Mouse (Mus musculus) activated CD4-positive, CD25-positive, alpha-beta regulatory T cell, adult 4 months (primary cell): ENCODE measurements around the gene Nfat5. TPM values are rescaled to one million over a fixed set of nuclear protein-coding genes. Genes with fewer than 3 reads are reported as not detected.
A peak's percentile ranks its signal among the peaks of the same experiment; 100 is the strongest.

Experiments
- ATAC-seq: one replicate; pipeline ENCODE4 v1.8.0; 2017
- polyA plus RNA-seq, 2 experiments: library from polyadenylated mRNA; unstranded; fragments of 100-300 nt; shearing (Covaris generic); gene quantifications; one replicate each; pipeline ENCODE4 v1.2.1; 2017

Nfat5 gene
- polyA plus RNA-seq, 2 experiments from 2014 or later: 13.4 to 16.4 TPM

- no peak for ATAC-seq
Observed at GRCm38 (mm10) chr8:107292119-107292927, 947 bp upstream of the Nfat5 start.

DNA sequence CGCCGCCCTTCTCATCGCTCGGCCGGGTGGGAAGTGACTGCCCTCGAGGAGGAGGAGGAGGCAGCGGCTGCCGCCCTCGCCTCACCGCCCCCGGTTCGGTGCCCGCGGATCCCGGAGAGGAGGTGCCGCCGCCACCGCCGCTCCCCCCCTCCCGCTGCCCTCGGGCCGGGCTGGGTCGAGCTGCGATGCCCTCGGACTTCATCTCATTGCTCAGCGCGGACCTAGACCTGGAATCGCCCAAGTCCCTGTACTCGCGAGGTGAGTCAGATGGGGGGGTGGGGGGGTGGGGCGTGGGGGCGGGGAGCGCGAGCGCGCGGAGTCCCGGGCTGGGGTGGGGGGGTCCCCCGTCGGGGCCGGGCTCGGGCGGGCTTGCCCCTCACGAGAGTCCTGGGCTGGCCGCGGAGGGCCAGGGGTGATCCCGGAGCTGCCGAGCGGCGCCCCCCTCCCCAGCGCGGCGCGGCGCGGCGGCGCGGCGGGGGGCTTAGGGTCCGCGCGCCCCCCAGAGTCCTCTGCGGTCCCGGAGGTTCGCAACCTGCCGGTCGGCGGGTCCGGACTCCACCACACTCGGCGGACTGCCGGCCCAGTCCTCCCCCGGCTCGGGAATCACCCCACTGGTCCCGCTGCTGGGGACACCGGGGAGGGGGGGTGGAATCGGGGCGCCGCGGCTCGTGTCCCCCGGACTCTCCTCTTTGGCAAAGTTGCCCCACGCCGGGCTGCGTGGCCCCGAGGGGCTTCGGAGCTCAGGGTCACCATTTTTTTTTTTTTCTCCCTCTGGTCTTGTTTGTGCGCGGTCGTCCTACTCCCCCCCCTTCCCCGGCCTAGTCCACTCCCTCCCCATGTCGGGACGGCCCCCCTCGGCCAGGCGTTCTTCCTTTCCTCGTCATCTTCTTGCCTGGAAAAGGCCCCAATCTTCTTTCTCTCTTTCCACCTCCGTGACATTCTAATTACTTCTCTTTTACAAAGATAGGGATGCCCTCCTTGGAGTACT, 665 bp downstream of the Nfat5 start:
- peak; percentile 18 for ATAC-seq

DNA sequence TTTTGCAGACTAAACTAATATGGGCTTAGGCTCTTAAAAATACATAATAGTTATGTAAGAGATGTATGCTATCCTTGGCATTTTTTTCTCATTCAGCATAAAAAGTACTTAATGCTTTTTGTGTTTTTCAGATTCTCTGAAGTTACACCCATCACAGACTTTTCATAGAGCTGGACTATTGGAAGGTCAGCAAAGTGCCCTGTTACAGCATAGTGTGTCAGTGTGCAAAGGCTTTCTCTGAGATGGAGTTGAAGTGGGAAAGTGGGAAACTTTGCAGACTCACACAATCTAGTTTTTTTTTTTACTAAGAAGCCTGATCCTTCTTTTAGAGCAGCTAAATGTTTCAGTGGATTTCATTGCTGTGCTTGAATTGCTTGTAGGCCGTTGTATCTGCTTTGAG, 2.2 kb downstream of the Nfat5 start:
- ATAC-seq: no peak

DNA sequence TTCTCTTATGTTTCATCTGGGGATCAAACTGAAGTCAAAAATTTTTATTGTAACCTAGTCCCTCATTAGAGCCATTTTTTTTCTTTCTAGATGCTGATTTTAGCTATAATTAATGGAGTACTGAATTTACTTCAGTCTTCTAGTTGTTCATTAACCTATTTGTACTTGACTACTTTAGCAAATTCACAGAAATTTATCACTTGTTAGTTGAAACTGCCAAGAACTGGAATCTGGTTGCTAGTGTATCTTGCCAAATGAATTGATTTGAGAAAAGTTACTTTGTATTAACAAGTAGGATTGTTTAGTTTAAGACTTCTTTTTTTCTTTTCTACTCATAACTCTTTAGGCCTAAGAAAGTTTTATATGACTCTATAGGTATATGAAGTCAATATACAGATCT, 18.6 kb downstream of the Nfat5 start:
- no peak for ATAC-seq

DNA sequence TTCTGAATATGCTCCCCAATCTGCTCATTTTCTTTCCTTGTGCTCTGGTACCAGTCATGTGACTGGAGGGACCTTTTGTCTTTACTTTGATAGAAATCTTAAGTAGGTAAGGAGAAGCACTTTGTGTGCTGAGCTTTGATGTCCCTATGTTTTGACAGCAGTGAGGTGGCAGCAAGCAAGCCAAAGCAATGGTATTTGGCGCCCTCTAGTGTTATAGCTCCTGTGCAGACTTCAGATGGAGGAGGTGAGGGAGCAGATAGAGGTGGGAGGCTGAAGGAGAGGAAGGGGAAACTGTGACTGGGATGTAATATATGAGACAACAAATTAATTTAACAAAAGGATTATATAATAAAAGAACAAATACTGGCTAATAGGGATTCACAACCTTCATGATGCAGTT, 30.9 kb downstream of the Nfat5 start:
- peak; percentile 95 for ATAC-seq

DNA sequence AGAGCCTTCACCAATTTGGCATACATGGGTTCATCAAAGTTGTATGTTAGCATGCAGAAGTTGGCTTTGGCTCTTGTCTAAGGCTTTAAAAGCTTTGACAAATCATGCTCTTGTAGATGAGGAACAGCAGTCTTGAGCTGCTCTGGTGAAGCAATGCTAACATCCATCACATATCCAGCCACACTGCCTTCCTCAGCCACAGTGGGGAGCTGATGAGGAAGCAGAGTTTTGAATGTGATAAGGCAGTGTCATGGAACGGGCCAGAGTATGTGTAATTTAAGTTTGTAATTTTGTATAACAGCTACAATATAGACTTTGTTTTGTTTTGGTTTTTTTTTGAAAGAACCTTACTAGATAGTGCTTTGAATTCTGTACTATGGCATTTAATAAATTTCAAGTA, 36.3 kb downstream of the Nfat5 start:
- ATAC-seq: no peak

DNA sequence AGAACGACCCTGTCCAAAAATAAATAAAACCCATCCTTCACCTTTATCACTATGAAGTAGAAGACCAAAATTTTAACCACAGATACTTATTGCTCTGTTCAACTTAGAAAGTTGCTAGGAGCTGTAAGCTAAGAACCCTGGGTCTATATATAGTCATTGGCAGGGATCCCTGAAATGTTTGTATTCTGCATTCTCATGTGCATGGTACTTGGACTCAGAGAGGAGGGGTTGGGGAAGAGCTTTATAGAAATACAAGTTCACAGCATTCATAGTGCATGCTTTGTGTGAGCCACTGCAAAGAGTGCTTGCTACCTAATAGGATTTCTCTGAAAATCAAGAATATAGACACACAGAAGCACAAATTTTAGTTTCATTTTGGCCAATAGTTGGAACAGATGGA, 43.2 kb downstream of the Nfat5 start:
- ATAC-seq: no peak

GRCm38 (mm10) chr8:107370311-107370710, 77.0 kb downstream of the Nfat5 start:
- ATAC-seq: no peak

GRCm38 (mm10) chr8:107377346-107377745, 84.1 kb downstream of the Nfat5 start:
- ATAC-seq: no peak

GRCm38 (mm10) chr8:107380734-107381133, 87.5 kb downstream of the Nfat5 start:
- no peak for ATAC-seq

GRCm38 (mm10) chr8:107381666-107382065, 88.4 kb downstream of the Nfat5 start:
- ATAC-seq: no peak

DNA sequence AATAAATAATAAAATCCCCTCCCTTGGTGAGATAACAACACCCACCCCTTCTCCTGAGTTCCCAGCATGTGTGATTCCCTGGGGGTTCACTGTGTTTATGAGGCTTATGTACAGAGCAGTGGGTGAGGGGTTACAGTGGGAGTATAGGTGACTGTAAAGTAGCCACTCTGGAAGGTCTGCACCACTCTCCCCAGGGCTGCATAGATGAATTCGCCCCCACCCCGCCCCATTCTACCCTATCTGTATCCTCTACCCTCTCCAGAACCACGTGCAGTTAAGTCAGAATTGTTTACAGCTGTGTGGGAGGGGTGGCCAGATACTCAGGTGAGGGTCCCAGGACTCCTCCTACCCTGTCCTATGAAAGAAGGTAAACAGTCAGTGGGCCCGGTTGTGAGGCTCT, 89.6 kb downstream of the Nfat5 start:
- ATAC-seq: no peak

DNA sequence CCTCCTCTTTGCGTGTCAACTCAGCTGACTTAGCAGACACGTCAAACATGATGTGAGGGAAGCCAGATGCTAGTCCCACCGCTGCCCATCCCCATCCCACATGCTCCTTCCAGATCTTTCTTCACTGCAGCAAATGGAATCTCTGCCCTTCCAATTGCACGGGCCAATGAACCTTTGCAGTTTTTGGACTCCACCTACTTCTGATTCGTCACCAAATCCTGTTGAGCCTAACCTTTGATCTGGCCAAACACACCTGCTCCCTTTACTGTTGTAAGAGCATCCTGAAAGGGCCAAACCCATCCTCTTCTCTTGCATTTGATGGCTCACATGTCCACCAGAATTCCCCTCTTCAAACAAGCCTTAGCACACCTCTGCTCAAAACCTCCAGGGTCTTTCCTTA, 91.4 kb downstream of the Nfat5 start:
- no peak for ATAC-seq

DNA sequence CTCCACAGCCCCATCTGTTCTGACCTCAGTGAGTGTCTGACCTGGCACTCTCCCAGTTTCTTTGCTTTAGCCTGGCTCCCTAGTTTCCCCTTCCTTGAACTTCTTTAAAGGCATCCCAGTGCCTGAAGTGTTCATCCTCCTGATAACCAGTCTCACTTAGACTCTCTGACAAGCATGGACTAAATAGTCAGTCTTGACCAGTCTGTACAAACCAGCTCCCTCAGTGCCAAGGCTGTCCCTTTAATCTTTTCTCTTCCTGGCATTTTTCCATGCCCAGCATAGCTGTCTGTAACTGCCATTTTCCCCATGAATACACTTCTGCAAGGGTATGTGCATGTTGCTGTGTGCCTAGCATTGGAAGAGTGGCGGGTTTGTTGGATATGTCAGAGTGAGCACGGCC, 91.8 kb downstream of the Nfat5 start:
- ATAC-seq: no peak

DNA sequence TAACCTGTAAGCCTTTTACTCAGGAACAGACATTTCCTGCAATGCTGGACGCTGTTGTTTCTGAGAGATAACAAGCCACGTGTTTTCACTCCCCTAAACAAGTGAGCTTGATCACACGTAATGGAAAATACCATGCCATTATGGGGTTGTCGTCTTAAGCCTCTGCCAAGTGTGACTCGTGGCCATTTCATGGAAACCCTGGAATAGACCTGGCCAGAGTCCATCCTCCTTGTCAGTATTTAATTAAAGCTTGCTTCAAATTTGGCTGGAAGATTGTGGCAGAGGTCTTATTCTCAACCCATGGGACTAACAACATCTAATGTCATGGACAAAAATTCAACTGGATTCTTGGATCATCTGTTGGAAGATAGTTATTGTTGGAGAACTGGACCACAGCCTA, 92.9 kb downstream of the Nfat5 start:
- no peak for ATAC-seq

- no peak for ATAC-seq
Observed at GRCm38 (mm10) chr8:107386642-107387041, 93.4 kb downstream of the Nfat5 start.

DNA sequence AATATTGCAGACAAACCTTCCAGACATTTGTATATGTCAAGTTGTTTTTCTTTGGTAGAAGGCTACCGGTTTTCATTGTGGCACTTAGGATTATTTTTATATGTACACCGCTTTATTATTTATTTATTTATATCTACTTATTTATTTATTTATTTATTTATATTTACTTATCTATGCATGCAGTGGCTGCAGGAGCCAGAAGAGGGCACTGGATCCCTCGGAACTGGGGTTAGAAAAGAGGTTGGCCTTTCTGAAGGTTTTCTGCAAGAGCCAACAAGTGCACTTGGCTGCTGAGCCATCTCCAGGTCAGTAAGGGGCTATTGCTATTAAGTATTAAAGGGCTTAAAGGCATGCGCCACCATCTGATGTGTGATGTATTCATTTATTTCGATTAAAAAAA, 94.6 kb downstream of the Nfat5 start:
- no peak for ATAC-seq

GRCm38 (mm10) chr8:107389557-107389956, 96.3 kb downstream of the Nfat5 start:
- no peak for ATAC-seq

GRCm38 (mm10) chr8:107390476-107391135, 97.3 kb downstream of the Nfat5 start:
- ATAC-seq: no peak

- no peak for ATAC-seq
Observed at GRCm38 (mm10) chr8:107391136-107391516, 97.9 kb downstream of the Nfat5 start.

DNA sequence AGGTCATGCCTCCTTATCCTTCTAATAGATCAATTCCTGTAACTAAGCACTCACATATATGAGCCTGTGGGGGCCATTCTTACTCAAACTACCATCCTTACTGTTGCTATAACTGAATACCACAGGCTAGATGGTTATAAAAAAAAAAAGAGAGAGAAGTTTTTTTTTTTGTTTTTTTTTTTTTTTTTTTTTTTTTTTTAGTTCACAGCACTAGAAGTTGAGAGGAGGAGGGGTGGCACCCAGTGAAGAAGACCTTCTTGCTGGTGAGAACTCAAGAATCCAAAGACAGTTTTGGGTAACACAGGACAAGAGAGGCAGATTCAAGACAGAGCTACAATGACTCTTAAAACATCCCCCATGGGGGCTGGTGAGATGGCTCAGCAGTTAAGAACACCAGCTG, 102.1 kb downstream of the Nfat5 start:
- ATAC-seq: no peak

DNA sequence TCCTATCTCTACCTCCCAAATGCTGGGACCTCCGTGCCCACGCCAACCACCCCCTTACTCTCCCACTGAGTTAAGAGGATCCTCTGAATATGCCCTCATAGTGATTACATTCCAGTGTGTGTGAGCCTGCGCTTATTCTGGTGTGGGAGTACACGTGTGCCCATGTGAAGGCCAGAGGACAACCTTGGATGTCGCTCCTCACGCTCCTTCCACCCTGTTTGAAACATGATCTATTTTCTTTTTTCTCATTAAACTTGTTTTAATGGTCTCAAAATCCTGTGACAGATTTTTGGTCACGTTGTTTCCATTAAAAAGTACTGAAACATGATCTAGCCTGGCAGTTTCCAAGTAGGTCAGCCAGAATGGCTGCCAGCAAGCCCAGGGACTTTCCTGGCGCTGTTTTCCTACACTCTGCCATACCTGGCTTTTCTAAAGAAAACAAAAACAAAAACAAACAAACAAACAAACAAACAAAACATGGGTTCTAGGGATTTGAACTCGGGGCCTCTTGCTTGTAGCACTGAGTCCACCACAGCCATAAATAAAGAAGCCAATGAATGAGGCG, 102.9 kb downstream of the Nfat5 start:
- no peak for ATAC-seq

DNA sequence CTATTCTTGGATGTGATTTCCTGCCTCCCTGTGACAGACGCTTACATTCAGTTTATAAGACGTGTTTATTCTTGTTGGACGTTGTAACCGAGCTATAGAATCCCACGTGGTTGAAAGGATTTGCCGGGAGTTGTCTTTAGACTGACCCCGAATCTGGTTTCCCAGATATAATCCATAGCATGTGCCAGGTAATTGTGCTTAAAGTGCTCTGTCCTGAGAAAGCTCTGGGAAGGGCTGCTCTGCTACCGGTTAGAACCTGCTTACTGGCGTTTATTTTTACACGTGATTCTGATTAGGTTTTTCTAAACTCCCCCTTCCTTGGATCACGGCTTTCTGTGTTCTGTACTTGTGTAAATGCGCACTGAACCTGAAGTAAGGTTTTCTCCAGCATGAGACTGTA, 104.4 kb downstream of the Nfat5 start:
- ATAC-seq: no peak
